Mouse (Mus musculus) forebrain, embryonic 10.5 days (tissue): Measurements from ENCODE around the gene Ly6g6c. TPM values are rescaled to one million over a fixed set of nuclear protein-coding genes. Genes with fewer than 3 reads are reported as not detected.
A peak's percentile ranks its signal among the peaks of the same experiment; 100 is the strongest.

Source experiments
- DNase-seq: peaks from one replicate; pipeline ENCODE4 v3.0.0-alpha.2; 2017; ENCODE audit warnings: low spot score; ENCODE audit errors: extremely low spot score
- H3K27ac ChIP-seq: fragments of 300-500 bp; sonication (generic); 2 replicates; pipeline ENCODE4 v1.5.1; 2016; ENCODE audit warnings: mild to moderate bottlenecking
- H3K27me3 ChIP-seq: fragments of 300-500 bp; sonication (generic); 2 replicates; pipeline ENCODE4 v1.6.1; 2016; ENCODE audit warnings: mild to moderate bottlenecking; ENCODE audit not compliant: poor library complexity, severe bottlenecking
- H3K36me3 ChIP-seq: fragments of 300-500 bp; sonication (generic); replicated peaks from 2 replicates; pipeline ENCODE4 v1.6.1; 2016; ENCODE audit warnings: mild to moderate bottlenecking, moderate library complexity
- H3K4me1 ChIP-seq: fragments of 300-500 bp; sonication (generic); 2 replicates; pipeline ENCODE4 v1.6.1; 2016
- H3K4me3 ChIP-seq: fragments of 300-500 bp; sonication (generic); 2 replicates; pipeline ENCODE4 v1.5.1; 2016; ENCODE audit warnings: mild to moderate bottlenecking, moderate library complexity
- H3K9me3 ChIP-seq: fragments of 300-500 bp; sonication (generic); 2 replicates; pipeline ENCODE4 v1.6.1; 2016; ENCODE audit warnings: mild to moderate bottlenecking, moderate library complexity
- WGBS: fragments of 180-500 bp; shearing (Covaris S2); methylation state at CpG from one replicate; pipeline ENCODE4 v1.1.7; 2016; 5-methylcytosine and 5-hydroxymethylcytosine counted together
- polyA plus RNA-seq: library from polyadenylated mRNA; unstranded; fragments of >200 nt; fragmentation: Nextera tagmentation; extraction: Ambion mirVana; gene quantifications from 2 replicates; pipeline ENCODE4 v1.2.1, GENCODE M21; 2016

The Ly6g6c gene
- polyA plus RNA-seq, 1 experiment from 2014 or later = 0.25 TPM

GRCm38 (mm10) chr17:35066084-35066483 is 896 bp downstream of the Ly6g6c start, which contains the start of gene Mpig6b:
Mpig6b (minus strand) TSS chr17:35066184.
- 44% methylated on average over 10 of the region's 10 CpGs for WGBS
- H3K4me3 ChIP-seq = peak within 1 kb of the TSS; percentile 50
- H3K36me3 ChIP-seq = peaks cover 24% of the 10 kb centered on the region
- peak within 1 kb of the TSS; percentile 77 for H3K27ac ChIP-seq
- no peaks in the 10 kb centered on the region for H3K9me3 ChIP-seq
- H3K4me1 ChIP-seq = peaks cover 31% of the 10 kb centered on the region
- H3K27me3 ChIP-seq = peaks cover 80% of the 10 kb centered on the region
- no peak for DNase-seq

- peaks cover 64% of the 10 kb centered on the region for H3K27me3 ChIP-seq
- H3K27ac ChIP-seq = 0 out of 2 replicates have a peak overlapping the region, but pooled peaks have one; percentile 6
- WGBS = 89% methylated on average over 17 of the region's 17 CpGs
- peaks cover 2% of the 10 kb centered on the region for H3K36me3 ChIP-seq
- no peaks in the 10 kb centered on the region for H3K9me3 ChIP-seq
- H3K4me1 ChIP-seq = peaks cover 24% of the 10 kb centered on the region
- H3K4me3 ChIP-seq = no peak overlapping the region
- DNase-seq = no peak
These were observed 3.2 kb downstream of the Ly6g6c start for GRCm38 (mm10) chr17:35068213-35068914.

DNA sequence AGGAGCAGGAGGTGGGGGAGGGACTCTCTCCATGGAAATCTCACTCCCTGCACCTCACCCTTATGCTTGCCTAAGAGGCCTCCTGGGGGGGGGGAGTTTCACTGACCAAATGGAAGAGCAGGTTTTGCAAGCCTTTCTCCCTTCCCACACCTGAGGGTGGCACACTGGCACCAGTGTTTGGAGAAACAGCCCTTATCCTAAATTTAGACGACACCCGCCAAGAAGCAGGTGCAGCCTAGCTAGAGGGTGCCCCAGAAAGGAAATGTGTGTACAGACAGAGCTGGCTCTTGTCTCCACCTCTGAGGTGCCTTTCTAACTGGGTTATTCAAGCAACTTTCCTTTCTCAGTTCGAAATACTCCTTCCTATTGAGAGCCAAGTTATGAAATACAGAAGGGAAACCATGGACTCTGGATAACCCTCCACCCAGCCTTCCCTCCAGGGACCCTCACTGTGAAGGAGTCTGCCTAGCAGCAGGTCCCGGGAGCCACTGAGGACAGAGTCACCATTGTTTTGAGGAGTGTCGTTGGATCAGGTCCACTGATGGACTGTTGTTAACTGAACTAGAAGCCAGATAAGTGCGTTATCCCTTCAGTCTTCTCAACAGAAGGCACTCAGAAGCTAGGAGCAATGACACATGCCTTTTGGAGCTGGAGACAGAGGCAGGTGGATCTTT is 5.5 kb downstream of the Ly6g6c start:
- no peak for DNase-seq
- H3K9me3 ChIP-seq = no peaks in the 10 kb centered on the region
- WGBS = 65% methylated on average over 6 of the region's 6 CpGs
- H3K27ac ChIP-seq = no peak overlapping the region
- no peaks in the 10 kb centered on the region for H3K36me3 ChIP-seq
- H3K4me1 ChIP-seq = peaks cover 8% of the 10 kb centered on the region
- H3K27me3 ChIP-seq = peaks cover 41% of the 10 kb centered on the region
- no peak overlapping the region; the same call in 1 of the 2 replicates for H3K4me3 ChIP-seq

GRCm38 (mm10) chr17:35071454-35071853 is 6.3 kb downstream of the Ly6g6c start:
- Histone ChIP-seq H3K4me1 (peaks cover 9% of the 10 kb centered on the region), H3K27ac (no peak overlapping the region), H3K27me3 (peaks cover 33% of the 10 kb centered on the region), H3K9me3 (no peaks in the 10 kb centered on the region), H3K36me3 (no peaks in the 10 kb centered on the region), H3K4me3 (no peak overlapping the region)
- 89% methylated on average over 9 of the region's 9 CpGs for WGBS
- no peak for DNase-seq

DNA sequence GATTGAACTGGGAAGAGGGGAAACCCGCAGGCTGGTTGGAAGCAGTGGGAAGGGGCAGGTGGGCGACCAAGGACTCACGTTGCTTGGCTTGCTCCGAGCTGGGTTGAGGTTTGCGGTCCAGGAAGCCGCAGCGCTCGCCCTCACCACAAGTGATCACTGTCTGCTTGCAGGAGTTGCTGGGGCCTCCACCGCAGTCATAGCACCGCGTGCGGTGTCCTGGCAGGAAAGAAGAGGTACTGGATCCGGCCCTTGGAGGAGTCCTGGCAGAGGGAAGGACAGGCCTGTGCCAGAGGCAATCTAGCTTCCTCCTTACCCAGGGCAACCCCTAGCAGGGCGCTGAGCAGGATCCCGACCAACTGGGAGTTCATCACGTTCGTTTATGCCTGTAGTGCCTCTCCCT is 8.9 kb downstream of the Ly6g6c start:
- Histone ChIP-seq H3K27me3 (peaks cover 30% of the 10 kb centered on the region), H3K9me3 (no peaks in the 10 kb centered on the region), H3K27ac (0 out of 2 replicates have a peak overlapping the region, but pooled peaks have one; percentile 9), H3K4me3 (no peak overlapping the region), H3K4me1 (peaks cover 28% of the 10 kb centered on the region), H3K36me3 (no peaks in the 10 kb centered on the region)
- no peak for DNase-seq
- 57% methylated on average over 17 of the region's 17 CpGs for WGBS

DNA sequence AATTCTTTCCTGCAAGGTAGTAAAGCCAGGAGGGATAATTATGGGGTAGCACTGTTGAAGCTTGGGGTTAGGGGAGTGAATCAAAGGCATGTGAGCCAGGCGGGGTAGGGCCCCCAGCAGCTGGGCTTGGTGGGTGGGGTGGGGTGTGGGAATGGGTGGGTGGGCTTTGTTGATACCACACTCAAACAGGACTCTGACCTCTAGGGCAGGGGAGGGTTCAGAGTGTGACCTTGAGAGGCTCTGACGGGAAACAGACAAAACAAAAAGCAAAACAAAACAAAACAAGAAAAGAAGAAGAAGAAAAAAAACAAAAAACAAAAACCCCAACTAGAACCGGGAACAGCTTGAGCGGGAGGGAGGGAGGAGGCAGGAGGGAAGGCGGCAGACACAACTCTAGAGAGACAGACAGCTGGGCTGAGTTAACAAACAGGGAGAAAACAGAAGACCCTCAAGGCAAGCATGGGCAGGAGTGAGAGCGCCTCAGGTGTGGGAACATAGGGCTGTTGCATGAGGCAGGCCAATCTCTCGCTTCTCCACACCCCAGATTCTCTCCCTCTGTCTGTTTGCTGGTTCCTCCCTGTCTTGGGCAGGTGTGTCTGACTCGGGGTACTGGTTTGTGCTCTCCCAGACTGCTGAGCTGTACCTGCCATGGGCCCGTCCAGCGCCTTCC is 11.5 kb downstream of the Ly6g6c start, which contains the start of gene Ly6g6e:
Gene Ly6g6e, plus strand, starts transcription at position 396 of the 670 bp plus-strand sequence.
- H3K36me3 ChIP-seq = no peaks in the 10 kb centered on the region
- DNase-seq = no peak
- H3K4me3 ChIP-seq = peak within 1 kb of the TSS; percentile 42
- H3K27me3 ChIP-seq = peaks cover 37% of the 10 kb centered on the region
- 21% methylated on average over 10 of the region's 10 CpGs for WGBS
- H3K27ac ChIP-seq = peak within 1 kb of the TSS; percentile 81
- peaks cover 33% of the 10 kb centered on the region for H3K4me1 ChIP-seq
- H3K9me3 ChIP-seq = no peaks in the 10 kb centered on the region

DNA sequence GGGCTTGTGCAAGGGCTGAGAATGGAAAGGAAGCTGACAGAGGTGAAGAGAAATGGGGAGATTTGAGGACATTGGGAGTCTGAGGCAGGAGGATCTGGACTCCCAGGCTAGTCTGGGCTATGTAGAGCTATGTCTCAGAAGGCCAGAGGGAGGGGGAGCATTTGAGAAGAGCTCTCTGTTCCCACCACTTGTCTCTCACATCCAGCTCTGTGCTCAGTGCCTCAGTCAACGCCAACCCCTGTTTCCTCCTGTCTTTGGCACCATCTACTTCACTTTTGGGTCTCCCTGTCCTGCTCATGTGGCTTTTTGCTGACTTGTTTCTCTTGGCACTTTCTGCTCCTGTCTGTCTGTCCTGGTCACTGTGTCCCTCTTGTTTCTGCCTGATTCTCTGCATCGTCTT is 12.1 kb downstream of the Ly6g6c start:
- Histone ChIP-seq H3K9me3 (no peaks in the 10 kb centered on the region), H3K27me3 (peaks cover 37% of the 10 kb centered on the region), H3K27ac (peak overlapping the region; percentile 81), H3K4me3 (peak overlapping the region; percentile 42), H3K4me1 (peaks cover 33% of the 10 kb centered on the region), H3K36me3 (no peaks in the 10 kb centered on the region)
- WGBS = 51% methylated on average over 2 of the region's 2 CpGs
- no peak for DNase-seq

GRCm38 (mm10) chr17:35077786-35078233 is 12.6 kb downstream of the Ly6g6c start, which contains the start of gene Ly6g6d:
Ly6g6d (minus strand) TSS chr17:35078065.
- H3K27me3 ChIP-seq = peaks cover 37% of the 10 kb centered on the region
- H3K27ac ChIP-seq = peak within 1 kb of the TSS; percentile 81
- 10% methylated on average over 14 of the region's 14 CpGs for WGBS
- H3K9me3 ChIP-seq = no peaks in the 10 kb centered on the region
- peaks cover 33% of the 10 kb centered on the region for H3K4me1 ChIP-seq
- DNase-seq = peak; percentile 38
- no peaks in the 10 kb centered on the region for H3K36me3 ChIP-seq
- H3K4me3 ChIP-seq = peak within 1 kb of the TSS; percentile 42

DNA sequence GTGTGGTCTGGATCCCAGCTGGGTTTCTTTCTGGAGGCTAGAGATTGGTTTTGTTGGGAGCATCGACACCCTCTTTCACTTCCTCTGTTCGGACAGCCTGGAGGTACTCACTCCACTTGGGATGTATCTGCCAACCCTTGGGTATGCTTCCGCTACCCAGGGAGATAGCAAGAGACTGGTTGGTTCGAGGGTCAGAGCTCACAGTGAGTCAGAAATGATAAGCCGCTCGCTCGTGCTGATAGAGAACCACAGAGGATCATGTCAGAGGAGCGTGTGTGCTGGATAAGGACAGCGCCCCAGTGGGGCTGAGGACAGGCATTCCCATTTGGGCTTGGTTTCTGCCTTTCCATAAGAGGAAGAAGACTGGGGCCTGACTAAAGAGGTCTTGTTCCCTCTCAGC is 14.6 kb downstream of the Ly6g6c start:
- 80% methylated on average over 9 of the region's 9 CpGs for WGBS

DNA sequence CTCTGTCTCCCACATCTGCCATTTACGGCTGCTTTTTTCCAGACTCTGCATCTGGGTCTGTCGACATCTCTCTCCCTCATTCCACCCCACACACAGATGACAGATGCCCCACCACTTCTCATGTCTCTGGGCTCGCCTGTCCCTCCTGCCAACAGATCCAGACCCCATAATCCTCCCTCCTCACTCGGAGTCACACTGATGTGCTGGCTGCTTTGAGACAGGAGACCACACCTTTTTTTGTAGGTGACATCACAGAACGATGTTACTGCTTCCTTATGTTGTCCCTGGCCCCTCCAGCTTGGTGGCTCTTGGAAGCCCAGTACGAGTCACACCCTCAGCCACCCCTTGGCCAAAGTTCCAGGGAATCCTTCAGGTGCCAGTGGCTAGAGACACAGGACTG is 15.1 kb downstream of the Ly6g6c start:
- no peaks in the 10 kb centered on the region for H3K9me3 ChIP-seq
- WGBS = 68% methylated on average over 6 of the region's 6 CpGs
- H3K4me1 ChIP-seq = peaks cover 30% of the 10 kb centered on the region
- H3K4me3 ChIP-seq = no peak overlapping the region
- H3K27ac ChIP-seq = no peak overlapping the region
- H3K36me3 ChIP-seq = no peaks in the 10 kb centered on the region
- DNase-seq = no peak
- peaks cover 37% of the 10 kb centered on the region for H3K27me3 ChIP-seq

More for the DNA sequence above, 14.6 kb downstream of the Ly6g6c start:
- no peak for DNase-seq
- H3K4me3 ChIP-seq = no peak overlapping the region
- H3K4me1 ChIP-seq = peaks cover 30% of the 10 kb centered on the region
- H3K36me3 ChIP-seq = no peaks in the 10 kb centered on the region
- H3K27ac ChIP-seq = no peak overlapping the region
- H3K9me3 ChIP-seq = no peaks in the 10 kb centered on the region
- H3K27me3 ChIP-seq = peaks cover 37% of the 10 kb centered on the region

DNA sequence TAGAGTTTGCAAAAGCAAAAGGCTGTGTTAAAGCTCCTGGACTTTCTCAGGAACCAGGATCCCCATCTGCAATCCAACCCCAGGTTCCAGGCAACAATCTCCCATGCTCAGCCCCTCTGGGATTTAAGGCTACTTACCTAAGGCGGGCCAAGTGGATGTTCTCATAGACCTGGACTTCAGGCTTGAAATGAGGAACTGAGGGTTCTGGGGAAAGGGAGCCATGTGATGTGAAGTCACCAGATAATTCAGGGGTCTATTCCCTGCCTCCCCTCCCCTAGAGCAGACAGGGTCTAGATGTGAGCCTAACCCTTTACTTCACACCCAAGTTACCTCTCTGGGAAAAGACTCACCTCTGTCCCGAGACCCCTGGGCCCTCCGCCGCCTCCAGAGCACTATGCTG is 15.5 kb downstream of the Ly6g6c start:
- Histone ChIP-seq H3K27ac (no peak overlapping the region), H3K27me3 (peaks cover 37% of the 10 kb centered on the region), H3K4me1 (peaks cover 30% of the 10 kb centered on the region), H3K4me3 (no peak overlapping the region; the same call in 1 of the 2 replicates), H3K36me3 (no peaks in the 10 kb centered on the region), H3K9me3 (no peaks in the 10 kb centered on the region)
- no peak for DNase-seq
- WGBS = 85% methylated on average over 4 of the region's 4 CpGs

- Histone ChIP-seq H3K27me3 (peaks cover 25% of the 10 kb centered on the region), H3K4me3 (no peak overlapping the region), H3K9me3 (no peaks in the 10 kb centered on the region), H3K4me1 (peaks cover 8% of the 10 kb centered on the region), H3K27ac (no peak overlapping the region), H3K36me3 (no peaks in the 10 kb centered on the region)
- WGBS = 86% methylated on average over 16 of the region's 16 CpGs
- DNase-seq = no peak
These were observed 17.8 kb downstream of the Ly6g6c start for GRCm38 (mm10) chr17:35082841-35083576.
